17 mouse cellular contexts compared by ENCODE assay signal in the genomic region with DNA sequence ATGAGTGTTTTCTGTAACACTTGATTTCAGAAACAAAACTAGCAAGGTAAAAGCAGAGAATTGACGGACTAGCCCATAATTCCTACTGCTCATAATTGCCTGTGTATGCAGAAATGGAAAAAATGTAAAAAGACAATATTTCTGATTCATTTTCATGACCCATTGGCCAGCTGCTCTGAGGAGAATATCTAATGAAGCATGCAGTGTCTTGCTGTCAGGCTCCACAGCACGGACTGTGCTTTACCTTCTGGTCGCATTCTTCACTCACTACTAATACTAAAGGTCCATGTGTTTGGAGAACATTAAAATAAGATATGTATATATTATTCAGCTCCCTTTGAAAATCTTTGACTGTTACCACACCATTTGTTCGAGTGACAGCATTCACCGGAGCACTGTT. TPM values are rescaled to one million over a fixed set of nuclear protein-coding genes. Genes with fewer than 3 reads are reported as not detected.
DNase-seq lines count a peak whose midpoint lies in the region.
"Had no signal": no experiment of that assay in that cellular context is flagged by ENCODE, and none has a peak within 500 bp of the region (broad histone marks: within the 10 kb centered on the region; RNA-seq: fewer than 3 reads in every experiment).

No protein-coding gene starts in this region.

- peak; percentile 66 to 70 for DNase-seq in cerebellum, postnatal 10 days
- DNase-seq in cerebellum, adult 11-12 months = no peak
- peak; percentile 33 for DNase-seq in left cerebral cortex, postnatal 4 days
- no peak for DNase-seq in left cerebral cortex, postnatal 25 days (ENCODE audit: low spot score in 2 of 2)
- DNase-seq in brain, adult 2 months (ENCODE audit: low read depth, low spot score) = peak; percentile 3
- peak; percentile 1 for DNase-seq in retina, postnatal 1 day
- no peak for DNase-seq in kidney, adult 9 months
- DNase-seq: adrenal gland, adult 8-10 months; adrenal gland, postnatal 25 days; cerebellum, adult 9-11 months; gastrocnemius, postnatal 10 days; gastrocnemius, postnatal 36 days; heart, adult 2 months; heart, postnatal 14 days; heart, postnatal 4 days had no signal

- intact Hi-C loops in left cerebral cortex, postnatal 4 days (cut with DNase I) = no loop called here
- intact Hi-C loops in left cerebral cortex, postnatal 25 days (cut with DNase I) = no loop called here

RNA-seq across cellular contexts. Expression of gene Cdh9, which starts 49.5 kb away (rescaled TPM):
- total RNA-seq in left cerebral cortex, postnatal 4 days (2021) = 10 to 100 TPM; 18.5 to 21.6 TPM
- 10 to 100 TPM; 15.0 to 20.0 TPM for total RNA-seq in left cerebral cortex, postnatal 25 days (2021)
- total RNA-seq: gastrocnemius, adult 18-20 months; gastrocnemius, postnatal 10 days; gastrocnemius, postnatal 36 days; granulocyte monocyte progenitor cell, adult 5-6 weeks; heart, adult 2 months; heart, postnatal 14 days; heart, postnatal 4 days had no signal

Comparison
In these comparisons a context has a peak if more than half of its experiments do, and no peak if none do; other contexts are left out.
1. DNase-seq: peak in cerebellum, postnatal 10 days (2 of 2), left cerebral cortex, postnatal 4 days (single experiment), brain, adult 2 months (single experiment) and retina, postnatal 1 day (single experiment); none in cerebellum, adult 11-12 months (single experiment), left cerebral cortex, postnatal 25 days (0 of 2) and kidney, adult 9 months (single experiment).